Mouse (Mus musculus): ENCODE measurements around the gene Tmppe. TPM values are rescaled to one million over a fixed set of nuclear protein-coding genes. Genes with fewer than 3 reads are reported as not detected.

The Tmppe gene
- total RNA-seq, 2 experiments from 2014 or later = 5.8 to 6.6 TPM

DNA sequence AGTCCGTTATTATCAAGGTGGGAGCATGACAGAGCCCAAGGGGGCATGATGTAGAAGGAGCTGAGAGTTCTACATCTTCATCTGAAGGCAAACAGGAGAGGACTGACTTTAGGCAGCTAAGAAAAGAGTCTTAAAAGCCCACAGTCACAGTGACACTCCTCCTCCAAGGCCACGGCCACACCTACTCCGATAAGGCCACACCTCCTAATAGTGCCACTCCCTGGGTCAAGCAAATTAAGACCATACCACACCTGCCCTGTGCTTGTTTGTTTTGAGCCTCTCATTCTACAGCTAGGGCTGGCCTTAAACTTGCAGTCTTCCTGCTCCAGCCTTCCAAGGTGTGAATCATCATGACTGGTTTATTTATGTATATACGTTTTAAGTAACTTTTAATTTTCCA is 5.6 kb upstream of the Tmppe start:
- no peak for DNase-seq

DNA sequence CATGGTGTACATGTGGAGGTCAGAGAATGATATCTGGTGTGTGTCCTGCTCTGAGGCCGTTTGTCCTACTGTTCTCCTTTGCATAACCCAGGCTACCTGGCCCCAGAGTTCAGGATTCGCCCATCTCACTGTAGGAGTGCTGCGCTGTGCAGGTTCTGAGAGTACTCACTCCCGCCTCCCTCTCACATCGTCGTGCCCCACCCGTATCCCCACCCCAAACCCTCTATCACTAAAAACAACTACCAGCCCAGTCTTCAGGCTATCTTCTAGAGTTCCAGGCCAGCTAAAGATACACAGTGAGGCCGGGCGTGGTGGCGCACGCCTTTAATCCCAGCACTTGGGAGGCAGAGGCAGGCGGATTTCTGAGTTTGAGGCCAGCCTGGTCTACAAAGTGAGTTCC is 1.2 kb upstream of the Tmppe start:
- no peak for DNase-seq

DNA sequence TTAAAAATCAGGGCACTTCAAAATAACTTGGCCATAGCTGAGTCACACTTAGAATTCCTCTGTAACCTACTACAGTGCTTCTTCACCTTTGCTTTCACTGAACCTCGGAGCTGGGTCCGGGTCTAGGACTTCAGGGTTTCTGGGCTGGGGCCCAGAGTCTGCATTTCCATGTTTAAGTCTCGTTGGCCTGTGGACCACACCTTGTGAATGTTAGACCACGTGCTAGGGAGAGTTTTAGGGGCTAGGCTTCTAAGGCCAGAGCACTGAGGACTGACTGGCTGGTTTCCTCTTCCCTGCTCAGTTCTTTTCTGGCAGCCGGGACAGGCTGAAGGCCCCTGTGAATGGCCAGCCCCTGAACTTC is 337 bp upstream of the Tmppe start:
- no peak for DNase-seq

DNA sequence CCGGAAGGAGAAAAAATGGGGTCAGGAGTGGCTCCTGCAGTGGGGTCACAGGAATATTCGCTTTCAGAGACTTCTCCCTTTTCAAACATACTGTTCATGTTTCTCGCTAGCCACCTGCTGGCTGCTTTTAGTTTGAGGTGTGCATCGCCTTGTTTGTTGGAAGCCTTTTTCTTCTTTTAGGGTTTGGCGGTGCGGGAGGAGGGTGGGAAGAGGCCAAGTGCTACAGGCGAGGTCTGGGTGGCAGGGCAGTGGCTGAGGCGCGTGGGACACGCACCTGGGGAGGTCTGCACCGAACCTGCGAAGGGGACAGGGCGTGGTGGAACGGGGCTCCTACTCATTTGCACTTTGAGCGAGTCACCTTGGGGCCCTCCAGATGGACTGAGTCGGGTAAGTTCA is 778 bp downstream of the Tmppe start:
- DNase-seq = no peak

DNA sequence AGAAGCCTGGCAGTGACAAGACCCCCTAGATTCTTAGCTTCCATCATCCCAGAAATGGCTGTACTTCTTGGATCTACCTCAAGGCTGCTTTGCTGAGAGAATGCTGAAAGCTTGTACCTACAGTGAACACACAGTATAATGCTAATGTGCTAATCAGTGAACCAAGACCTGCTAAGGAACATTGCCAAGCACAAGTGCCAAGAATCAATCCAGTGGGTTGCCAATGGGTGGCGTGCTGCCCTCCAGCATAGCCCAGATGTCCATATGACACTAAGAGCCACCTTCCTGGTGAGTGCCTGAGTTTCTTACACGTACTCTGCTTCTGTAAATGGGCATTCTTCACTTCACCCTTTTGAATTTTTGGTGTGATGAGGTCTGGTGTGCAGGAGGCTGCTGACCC is 6.8 kb downstream of the Tmppe start:
- no peak for DNase-seq

DNA sequence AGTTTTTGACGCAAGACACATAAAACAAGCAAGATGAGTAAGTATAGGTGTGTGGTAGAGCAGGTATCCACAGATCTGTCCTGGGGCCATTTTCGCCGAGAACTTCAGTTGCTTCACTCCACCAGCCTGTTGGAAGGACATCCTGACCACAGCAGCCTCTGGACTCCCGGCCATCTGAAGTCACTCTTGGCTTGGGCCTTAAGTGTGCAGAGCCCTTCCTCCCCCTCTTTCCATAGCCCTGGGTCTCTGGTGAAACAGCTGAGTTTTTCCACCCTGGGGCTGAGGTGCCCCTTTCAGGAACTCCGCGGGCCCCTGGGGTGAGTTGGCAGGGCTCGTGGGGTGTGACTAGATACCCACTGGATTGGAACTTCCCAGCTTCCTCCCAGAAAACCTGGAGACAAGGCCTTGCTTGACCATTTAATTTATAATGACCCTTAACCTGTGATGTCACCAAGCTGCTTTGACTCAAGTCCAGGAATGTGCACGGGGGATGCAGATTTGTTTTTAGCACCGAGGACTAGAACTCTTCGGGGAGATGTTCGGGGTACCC is 9.5 kb downstream of the Tmppe start:
- no peak for DNase-seq

DNA sequence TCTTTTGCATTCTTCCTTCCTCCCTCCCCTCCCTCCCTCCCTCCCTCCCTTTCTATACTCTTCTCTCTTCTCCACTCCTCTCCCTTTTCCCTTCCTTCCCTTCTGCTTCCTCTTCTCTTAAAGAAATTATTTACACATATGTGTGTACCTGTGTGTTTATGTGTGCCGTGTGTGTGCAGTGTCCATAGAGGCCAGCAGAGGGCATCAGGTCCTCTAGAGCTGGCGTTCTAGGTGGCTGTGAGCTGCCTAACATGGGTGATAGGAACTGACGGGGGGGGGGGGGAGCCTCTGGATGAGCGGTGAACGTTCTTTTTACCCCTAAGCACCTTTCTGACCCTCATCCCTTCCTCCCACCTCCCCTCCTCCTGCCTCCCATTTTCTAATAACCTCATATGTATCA is 10.4 kb downstream of the Tmppe start:
- DNase-seq = no peak

DNA sequence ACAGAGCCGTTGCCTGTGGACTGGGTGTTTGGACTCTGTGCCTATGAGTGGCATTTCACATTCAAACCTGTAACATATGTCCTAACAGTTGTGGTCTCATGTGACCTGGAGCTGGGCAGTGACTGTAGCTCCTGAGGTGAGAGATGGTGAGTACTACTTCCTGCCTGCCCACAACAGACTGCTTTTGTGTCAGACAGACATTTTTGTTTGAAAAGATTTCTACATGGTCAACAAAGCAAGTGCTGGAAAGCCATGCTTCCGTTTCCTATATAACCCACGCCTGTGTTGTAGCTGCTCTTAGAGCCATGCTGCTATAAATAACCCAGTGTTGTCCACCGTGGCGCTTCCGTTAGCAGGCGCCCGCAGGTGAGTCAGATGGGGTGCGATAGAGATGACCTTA is 11.5 kb downstream of the Tmppe start:
- no peak for DNase-seq

DNA sequence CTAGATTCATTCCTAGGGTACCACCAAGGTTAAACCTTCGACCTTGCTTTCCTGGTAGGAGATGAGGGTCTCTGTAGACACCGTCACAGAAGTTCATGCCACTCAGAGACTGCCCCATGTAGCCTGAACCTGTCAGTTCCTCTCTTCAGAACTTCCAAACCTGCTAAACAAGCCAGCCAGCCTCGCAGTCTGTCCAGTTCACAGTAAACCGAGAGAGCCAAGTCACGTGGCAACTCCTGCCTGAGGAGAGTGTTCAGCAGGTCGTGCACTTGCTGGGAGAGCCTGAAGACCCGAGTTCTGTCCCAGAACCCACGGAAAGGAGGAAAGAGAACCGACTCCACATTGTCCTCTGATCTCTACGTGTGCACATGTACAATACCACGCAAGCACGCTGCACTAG is 13.0 kb downstream of the Tmppe start:
- no peak for DNase-seq

DNA sequence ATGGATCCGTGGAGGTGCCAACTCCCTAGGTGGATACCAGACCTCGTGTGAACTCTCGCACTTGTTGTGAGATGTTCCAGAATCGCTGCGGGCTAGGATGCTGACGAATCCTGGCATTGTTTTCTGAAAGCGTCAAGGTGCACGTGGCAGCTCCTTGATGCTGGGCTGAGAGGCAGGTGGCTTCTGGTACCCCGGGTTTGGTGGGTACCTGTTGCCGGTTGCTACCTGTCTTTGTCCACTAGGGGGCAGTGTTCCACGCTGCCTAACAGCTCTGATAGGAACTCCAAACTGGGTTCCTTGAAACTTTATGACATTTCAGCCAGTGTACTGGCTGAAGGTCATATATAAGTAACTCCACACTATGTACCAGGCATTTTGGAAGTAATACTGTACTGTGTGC is 14.8 kb downstream of the Tmppe start:
- peak; percentile 58 for DNase-seq

DNA sequence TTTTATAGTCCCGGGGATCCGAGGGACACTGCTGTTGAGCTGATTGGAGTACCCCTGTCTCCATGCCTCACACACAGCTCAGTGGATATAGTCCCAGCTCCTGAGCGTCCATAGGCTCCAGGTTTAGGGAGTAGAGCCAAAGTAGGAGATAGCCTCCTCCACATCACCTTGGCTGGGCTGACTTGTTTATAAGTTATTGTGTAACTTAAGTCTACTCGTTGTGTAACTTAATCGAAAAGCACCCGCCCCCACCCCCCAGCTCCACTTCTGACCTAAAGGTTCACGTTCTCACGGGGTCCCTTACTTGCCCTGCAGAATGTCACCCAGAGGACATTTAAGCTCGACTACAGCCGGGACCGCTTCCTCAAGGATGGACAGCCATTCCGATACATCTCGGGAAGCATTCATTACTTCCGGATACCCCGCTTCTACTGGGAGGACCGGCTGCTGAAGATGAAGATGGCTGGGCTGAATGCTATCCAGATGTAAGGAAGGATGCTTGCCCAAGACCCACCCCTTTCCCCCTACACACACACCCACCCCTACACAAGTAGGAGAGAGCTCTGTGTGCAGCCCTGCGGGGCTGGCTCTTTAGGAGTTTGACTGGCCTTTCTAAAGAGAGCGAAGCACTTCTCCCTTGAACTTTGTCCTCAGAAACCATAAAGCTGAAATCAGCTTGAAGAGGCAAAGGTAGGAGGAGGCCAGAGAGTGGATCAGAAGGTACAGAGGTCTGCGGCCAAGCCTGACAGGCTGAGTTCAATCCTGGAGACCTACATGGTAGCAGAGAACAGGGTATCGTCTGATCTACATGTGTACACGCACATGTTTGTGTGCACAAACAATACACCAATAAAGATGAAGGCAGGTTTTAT is 16.0 kb downstream of the Tmppe start:
- no peak for DNase-seq

DNA sequence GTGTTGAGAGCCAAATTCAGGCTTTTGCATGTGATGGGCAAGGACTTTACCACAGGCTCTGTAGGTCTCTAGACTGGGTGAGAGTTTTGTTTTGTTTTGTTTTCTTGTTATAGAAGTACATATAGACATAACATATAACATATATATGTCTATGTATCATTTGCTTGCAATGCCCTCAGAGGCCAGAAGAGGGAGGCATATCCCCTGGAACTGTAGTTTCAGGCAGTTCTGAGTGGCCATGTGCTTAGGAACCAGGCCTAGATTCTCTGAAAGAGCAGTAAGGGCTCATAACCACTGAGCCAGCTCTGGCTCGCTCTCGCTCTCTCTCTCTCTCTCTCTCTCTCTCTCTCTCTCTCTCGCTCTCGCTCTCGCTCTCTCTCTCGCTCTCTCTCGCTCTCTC is 17.3 kb downstream of the Tmppe start:
- peak; percentile 57 for DNase-seq

DNA sequence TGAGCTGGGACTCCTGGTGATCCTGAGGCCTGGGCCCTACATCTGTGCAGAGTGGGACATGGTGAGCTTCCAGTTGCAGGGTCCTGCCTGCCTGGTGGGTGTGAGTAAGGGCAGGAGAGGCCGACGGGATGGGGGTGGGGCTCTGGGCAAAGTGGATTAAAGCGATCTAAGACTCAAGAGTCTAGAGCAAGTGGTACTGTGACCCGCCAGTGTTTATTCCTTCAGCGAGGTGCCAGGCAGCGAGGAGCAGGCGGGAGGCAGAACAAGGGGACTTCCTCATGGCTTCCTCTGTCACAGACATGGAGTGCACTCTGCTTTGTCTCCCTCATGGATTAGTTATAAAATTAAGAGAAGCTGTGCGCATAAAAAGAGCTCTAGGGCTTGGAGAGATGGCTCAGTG is 19.5 kb downstream of the Tmppe start:
- DNase-seq = no peak

DNA sequence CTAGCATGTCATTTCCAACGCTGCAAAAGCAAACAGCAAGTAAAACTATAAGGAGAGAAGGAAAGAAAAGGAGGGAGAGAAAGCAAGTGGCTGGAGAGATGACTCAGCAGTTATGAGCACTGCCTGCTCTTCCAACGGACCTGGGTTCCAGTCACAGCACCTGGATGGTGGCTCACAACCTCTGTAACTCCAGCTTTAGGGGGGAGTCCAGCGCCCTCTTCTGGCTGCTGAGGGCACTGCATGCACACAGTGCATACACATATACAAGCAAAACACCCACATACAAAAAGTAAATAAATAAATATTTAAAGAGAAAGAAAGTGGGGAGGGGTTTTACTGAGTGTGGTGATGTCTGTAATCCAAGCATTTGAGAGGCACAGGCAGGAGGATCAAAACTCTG is 20.1 kb downstream of the Tmppe start:
- DNase-seq = no peak

DNA sequence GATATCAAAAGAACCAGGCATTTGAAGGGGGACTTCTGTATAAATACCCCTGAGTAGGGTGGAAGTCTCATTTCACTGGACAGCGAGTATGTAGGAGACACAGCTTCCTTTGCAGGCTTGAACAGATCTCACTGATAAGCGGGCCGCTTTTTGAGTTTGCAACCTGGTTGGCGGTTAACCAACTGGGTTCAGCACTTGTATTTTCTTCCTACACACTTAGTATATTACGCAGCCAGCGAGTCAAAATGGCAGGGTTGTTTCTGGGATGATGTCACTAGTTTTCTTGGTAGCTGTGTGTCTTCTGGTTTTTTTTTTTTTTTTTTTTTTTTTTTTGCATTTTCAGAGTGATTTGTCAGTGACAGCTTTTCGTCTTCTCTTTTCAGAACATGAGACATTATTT is 20.9 kb downstream of the Tmppe start:
- DNase-seq = no peak

DNA sequence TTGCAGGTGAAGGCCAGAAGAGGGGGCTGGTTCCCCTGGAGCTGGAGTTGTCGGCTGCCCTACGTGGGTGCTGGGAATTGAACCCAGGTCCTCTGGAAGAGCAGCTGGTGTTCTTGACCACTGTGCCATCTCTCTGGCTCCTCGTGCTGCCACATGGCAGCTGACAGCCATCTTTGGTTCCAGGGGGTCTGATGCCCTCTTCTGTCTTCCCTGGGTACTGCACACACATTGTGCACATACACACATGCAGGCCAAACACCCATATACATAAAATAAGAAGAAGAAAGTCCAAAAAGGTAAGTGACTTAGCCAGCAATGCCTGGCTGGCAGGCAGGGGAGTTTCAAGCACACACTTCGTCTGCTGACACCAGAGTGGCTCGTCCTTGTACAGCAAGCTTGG is 24.7 kb downstream of the Tmppe start:
- no peak for DNase-seq

DNA sequence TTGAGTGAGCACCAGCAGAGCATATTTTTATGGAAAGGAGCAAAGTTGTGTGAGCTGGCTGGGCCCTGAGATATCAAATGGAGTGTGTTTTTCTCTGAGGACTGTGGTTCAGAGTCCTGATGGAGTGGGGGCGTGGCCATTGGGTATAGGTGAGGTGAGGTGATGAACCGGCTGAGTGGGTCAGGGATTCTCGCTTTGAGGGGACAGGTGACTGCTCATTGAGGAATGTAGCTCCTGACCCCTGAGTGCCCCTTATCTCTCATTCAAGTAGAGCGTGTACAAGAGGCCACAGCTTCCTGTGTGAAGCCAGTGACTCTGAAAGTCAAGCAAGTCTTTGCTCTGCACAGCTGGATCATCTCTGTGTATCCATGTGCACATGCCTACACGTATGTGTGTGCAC is 25.3 kb downstream of the Tmppe start:
- no peak for DNase-seq

DNA sequence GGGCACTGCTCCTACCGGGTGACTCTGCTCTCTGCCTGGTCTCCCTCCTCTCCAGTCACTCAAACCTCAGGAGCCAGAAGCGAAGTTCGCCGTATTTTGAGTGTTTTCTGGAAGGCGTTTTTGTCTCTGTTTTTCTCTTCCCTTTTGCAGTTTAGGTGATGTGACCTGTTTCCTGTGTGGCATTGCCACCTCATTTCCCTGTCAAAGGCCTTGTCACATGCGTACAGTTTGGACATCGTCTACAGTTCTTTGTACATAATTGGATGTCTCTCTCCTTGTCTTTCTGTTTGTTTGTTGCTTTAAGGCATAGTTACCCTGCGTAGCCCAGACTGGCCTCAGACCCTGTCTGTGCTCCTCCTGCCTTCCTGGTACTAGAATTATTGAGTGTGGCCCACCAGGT is 26.5 kb downstream of the Tmppe start:
- DNase-seq = no peak

DNA sequence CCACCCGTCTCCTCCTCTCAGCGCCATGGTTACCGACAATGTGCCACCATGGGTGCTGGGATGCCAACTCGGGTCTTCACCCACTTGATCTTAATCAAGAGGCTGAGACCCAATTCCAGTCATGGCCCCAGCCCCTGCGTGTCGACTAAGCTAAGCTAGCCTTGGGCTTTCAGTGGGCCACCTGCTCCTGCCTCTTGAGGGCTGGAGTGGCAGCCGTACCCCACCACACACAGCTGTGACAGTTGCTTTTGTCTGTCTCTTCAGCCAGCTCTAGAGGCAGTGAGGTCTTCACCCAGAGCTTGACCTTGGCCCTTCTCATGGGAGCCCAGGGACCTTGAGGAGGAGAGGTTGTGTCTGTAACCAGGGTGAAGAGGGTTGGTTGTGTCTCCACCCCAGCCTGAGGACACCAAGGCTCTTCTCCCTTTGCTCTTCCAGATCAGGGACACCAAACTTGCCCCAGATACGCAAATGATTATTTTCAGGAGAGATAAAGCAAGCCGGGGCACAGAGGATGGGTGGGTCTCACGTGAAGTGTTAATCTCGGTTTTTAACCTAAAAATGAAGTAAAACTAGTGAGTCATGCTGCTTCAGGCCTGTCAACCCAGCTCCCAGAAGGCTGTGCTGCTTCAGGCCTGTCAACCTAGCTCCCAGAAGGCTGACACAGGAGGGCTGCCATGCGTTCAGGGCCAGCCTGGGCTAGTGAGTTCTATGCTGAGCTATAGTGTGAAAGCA is 27.4 kb downstream of the Tmppe start:
- no peak for DNase-seq

DNA sequence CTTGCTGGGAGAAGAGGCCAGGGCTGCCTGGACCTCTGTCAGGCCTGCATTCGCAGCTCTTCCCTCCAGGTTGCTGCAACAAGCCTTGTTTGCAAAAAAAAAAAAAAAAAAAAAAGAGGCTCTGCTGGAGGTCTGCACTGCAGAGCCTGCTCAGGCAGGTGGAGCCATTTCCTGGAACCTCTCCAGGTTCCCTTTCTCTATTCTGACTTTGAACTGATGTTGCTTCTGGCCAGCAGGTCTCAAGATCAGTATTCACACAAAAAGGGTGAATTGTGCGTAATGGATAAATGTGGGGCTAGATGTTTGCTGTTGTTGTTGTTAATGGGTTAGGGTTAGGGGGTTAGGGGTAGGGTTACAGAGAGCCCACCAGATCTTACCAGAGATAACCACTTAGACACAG is 34.8 kb downstream of the Tmppe start:
- DNase-seq = no peak

DNA sequence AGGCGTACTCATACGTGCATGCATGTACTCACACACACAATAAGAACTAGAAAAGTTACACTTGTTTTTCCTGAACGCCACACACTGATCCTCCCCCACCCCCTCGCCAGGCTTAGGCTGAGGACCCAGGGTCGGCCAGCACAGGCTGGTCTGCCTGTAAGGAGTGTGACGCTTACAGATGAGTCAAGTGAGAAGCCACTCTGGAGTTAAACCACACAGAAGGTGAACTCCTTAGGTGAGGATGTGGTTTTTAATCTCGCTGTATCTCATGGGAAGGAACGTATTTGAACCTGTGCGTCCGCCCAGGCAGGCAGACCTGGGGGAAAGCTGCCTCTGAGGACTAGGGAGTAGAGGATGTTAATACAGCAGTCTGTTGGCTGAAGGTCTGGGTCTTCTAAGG is 39.6 kb downstream of the Tmppe start:
- no peak for DNase-seq

DNA sequence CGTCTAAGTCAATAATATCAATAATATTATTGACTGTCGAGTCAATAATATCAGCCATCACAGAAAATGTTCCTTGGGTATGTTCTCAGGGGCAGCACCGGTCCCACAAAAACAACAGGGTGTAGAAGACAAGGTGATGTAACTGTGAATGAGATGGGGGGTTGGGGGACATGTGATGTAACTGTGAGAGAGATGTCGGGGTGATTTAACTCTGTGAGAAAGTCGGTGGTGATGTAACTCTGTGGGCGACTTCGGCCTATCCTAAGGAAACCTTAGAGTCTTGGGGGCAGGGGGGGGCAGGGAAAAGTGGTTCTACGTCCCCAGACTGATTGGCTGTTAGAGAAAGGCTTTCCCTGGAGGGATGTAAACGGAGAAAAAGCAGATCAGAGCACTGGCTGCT is 41.3 kb downstream of the Tmppe start:
- DNase-seq = no peak

DNA sequence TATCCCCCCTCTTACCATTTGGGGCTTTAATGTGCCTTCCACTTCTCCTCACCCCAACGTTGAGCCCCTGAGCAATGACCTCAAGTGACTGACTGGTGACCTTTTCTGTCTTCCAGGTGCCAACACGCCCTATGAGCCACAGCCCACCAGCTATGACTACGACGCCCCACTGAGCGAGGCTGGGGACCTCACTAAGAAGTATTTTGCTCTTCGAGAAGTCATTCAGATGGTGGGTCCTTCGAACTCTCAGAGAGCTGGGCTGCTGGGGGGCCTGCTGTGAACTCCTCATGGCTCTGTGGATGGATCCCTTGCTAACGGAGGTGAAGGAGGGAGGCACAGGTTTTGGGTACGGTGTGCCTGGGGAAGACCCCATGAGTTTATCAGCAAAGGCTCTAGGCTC is 42.0 kb downstream of the Tmppe start:
- DNase-seq = no peak

DNA sequence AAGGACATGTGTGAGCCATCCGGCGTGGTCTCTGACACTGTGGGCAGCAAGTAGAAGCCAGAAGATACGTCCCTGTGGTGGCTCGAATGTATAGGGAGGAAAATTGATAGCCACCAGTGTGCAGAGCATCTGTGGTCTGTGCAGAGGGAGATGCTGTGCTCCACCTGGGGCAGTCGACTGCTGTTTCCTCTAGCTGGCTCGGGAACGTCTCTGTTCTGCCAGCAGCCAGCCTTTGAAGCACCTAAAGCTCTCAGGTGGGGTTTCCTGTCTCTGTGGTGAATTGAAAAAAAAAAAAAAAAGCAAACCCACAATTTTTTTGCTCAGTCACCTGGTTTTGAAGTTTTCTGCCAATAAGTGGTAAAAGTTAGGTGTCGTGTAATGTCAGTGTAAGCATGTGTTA is 42.4 kb downstream of the Tmppe start:
- DNase-seq = no peak
